Mouse (Mus musculus) liver, adult 2 months (tissue): ENCODE data around the gene Foxn2.

ENCODE experiments used
- CTCF ChIP-seq: fragments of 200-500 bp; IDR thresholded peaks from 2 replicates; pipeline ENCODE4 v1.5.1; 2011; ENCODE audit warnings: low read depth, low read length, control low read depth
- POLR2A ChIP-seq: fragments of 200-500 bp; IDR thresholded peaks from 2 replicates; pipeline ENCODE4 v1.6.1; 2011; ENCODE audit warnings: low read length, control low read depth; ENCODE audit not compliant: insufficient read depth; ENCODE audit errors: extremely low read depth

- TF ChIP-seq POLR2A: no peak
- TF ChIP-seq CTCF: no peak
Measured at GRCm38 (mm10) chr17:88405076-88405475, 35.4 kb upstream of the Foxn2 start.
